Mouse (Mus musculus): ENCODE results near the gene Hoxa4. TPM values are rescaled to one million over a fixed set of nuclear protein-coding genes. Genes with fewer than 3 reads are reported as not detected.
A peak's percentile ranks its signal among the peaks of the same experiment; 100 is the strongest.

The Hoxa4 gene
- polyA plus RNA-seq, 1 experiment from 2014 or later = 11.7 TPM

- Histone ChIP-seq H3K4me1 (ENCODE audit: control insufficient read depth, insufficient read depth, low read length) (peaks cover 64% of the 10 kb centered on the region), H3K27me3 (ENCODE audit: control insufficient read depth, insufficient read depth, low read length) (no peaks in the 10 kb centered on the region), H3K36me3 (ENCODE audit: control insufficient read depth, insufficient read depth, low read length) (peaks cover 2% of the 10 kb centered on the region; the same call in 1 of the 2 replicates), H3K9me3 (ENCODE audit: control insufficient read depth, low read length) (no peaks in the 10 kb centered on the region), H3K9ac (ENCODE audit: low read length) (peak overlapping the region; percentile 89), H3K4me2 (ENCODE audit: low read depth) (peak overlapping the region; percentile 99), H3K27ac (ENCODE audit: low read depth, low read length) (peak overlapping the region; percentile 100), H3K4me3 (ENCODE audit: low read depth, low read length) (peak overlapping the region; percentile 85)
- ATAC-seq (ENCODE audit: insufficient read depth, low FRiP score, low TSS enrichment) = peak; percentile 21
- under 1% methylated on average over 35 of the region's 55 CpGs for WGBS
- DNase-seq (ENCODE audit: low spot score) = peak; percentile 97
Measured at GRCm38 (mm10) chr6:52191860-52192550, 452 bp upstream of the Hoxa4 start.

- H3K4me1 ChIP-seq (ENCODE audit: control insufficient read depth, insufficient read depth, low read length) = peaks cover 62% of the 10 kb centered on the region
- peak overlapping the region; percentile 85 for H3K4me3 ChIP-seq (ENCODE audit: low read depth, low read length)
- H3K9ac ChIP-seq (ENCODE audit: low read length) = peak overlapping the region; percentile 97
- peak overlapping the region; percentile 92 for H3K4me2 ChIP-seq (ENCODE audit: low read depth)
- peaks cover 2% of the 10 kb centered on the region; the same call in 1 of the 2 replicates for H3K36me3 ChIP-seq (ENCODE audit: control insufficient read depth, insufficient read depth, low read length)
- peak; percentile 61 for DNase-seq (ENCODE audit: low spot score)
- WGBS = under 1% methylated on average over 23 of the region's 23 CpGs
- no peaks in the 10 kb centered on the region for H3K9me3 ChIP-seq (ENCODE audit: control insufficient read depth, low read length)
- no peaks in the 10 kb centered on the region for H3K27me3 ChIP-seq (ENCODE audit: control insufficient read depth, insufficient read depth, low read length)
- peak overlapping the region; percentile 100 for H3K27ac ChIP-seq (ENCODE audit: low read depth, low read length)
- no peak for ATAC-seq (ENCODE audit: insufficient read depth, low FRiP score, low TSS enrichment)
Measured at GRCm38 (mm10) chr6:52190410-52190809, 1.1 kb downstream of the Hoxa4 start.

GRCm38 (mm10) chr6:52189909-52190308 lies 1.6 kb downstream of the Hoxa4 start:
- Histone ChIP-seq H3K27ac (ENCODE audit: low read depth, low read length) (peak overlapping the region; percentile 100), H3K36me3 (ENCODE audit: control insufficient read depth, insufficient read depth, low read length) (peaks cover 2% of the 10 kb centered on the region; the same call in 1 of the 2 replicates), H3K9me3 (ENCODE audit: control insufficient read depth, low read length) (no peaks in the 10 kb centered on the region), H3K4me3 (ENCODE audit: low read depth, low read length) (peak overlapping the region; percentile 85), H3K27me3 (ENCODE audit: control insufficient read depth, insufficient read depth, low read length) (no peaks in the 10 kb centered on the region), H3K9ac (ENCODE audit: low read length) (peak overlapping the region; percentile 97), H3K4me2 (ENCODE audit: low read depth) (peak overlapping the region; percentile 92), H3K4me1 (ENCODE audit: control insufficient read depth, insufficient read depth, low read length) (peaks cover 63% of the 10 kb centered on the region)
- ATAC-seq (ENCODE audit: insufficient read depth, low FRiP score, low TSS enrichment) = no peak
- peak; percentile 41 for DNase-seq (ENCODE audit: low spot score)
- 10% methylated on average over 8 of the region's 8 CpGs for WGBS

- no peaks in the 10 kb centered on the region for H3K9me3 ChIP-seq (ENCODE audit: control insufficient read depth, low read length)
- no peaks in the 10 kb centered on the region for H3K27me3 ChIP-seq (ENCODE audit: control insufficient read depth, insufficient read depth, low read length)
- peak overlapping the region; percentile 92 for H3K4me2 ChIP-seq (ENCODE audit: low read depth)
- DNase-seq (ENCODE audit: low spot score) (peak; percentile 47), ATAC-seq (ENCODE audit: insufficient read depth, low FRiP score, low TSS enrichment) (no peak)
- peak overlapping the region; percentile 85 for H3K4me3 ChIP-seq (ENCODE audit: low read depth, low read length)
- H3K36me3 ChIP-seq (ENCODE audit: control insufficient read depth, insufficient read depth, low read length) = peaks cover 2% of the 10 kb centered on the region; the same call in 1 of the 2 replicates
- H3K4me1 ChIP-seq (ENCODE audit: control insufficient read depth, insufficient read depth, low read length) = peaks cover 71% of the 10 kb centered on the region
- 14% methylated on average over 5 of the region's 5 CpGs for WGBS
- H3K9ac ChIP-seq (ENCODE audit: low read length) = peak overlapping the region; percentile 97
- H3K27ac ChIP-seq (ENCODE audit: low read depth, low read length) = peak overlapping the region; percentile 100
Measured at GRCm38 (mm10) chr6:52189172-52189591, 2.4 kb downstream of the Hoxa4 start.

- peaks cover 2% of the 10 kb centered on the region; the same call in 1 of the 2 replicates for H3K36me3 ChIP-seq (ENCODE audit: control insufficient read depth, insufficient read depth, low read length)
- WGBS = 30% methylated on average over 1 of the region's 1 CpGs
- H3K27me3 ChIP-seq (ENCODE audit: control insufficient read depth, insufficient read depth, low read length) = no peaks in the 10 kb centered on the region
- H3K27ac ChIP-seq (ENCODE audit: low read depth, low read length) = peak overlapping the region; percentile 100
- peaks cover 85% of the 10 kb centered on the region for H3K4me1 ChIP-seq (ENCODE audit: control insufficient read depth, insufficient read depth, low read length)
- no peak overlapping the region for H3K4me3 ChIP-seq (ENCODE audit: low read depth, low read length)
- peak overlapping the region; percentile 92; the same call in 1 of the 2 replicates for H3K4me2 ChIP-seq (ENCODE audit: low read depth)
- ATAC-seq (ENCODE audit: insufficient read depth, low FRiP score, low TSS enrichment) (no peak), DNase-seq (ENCODE audit: low spot score) (peak; percentile 25)
- H3K9me3 ChIP-seq (ENCODE audit: control insufficient read depth, low read length) = no peaks in the 10 kb centered on the region
- H3K9ac ChIP-seq (ENCODE audit: low read length) = peak overlapping the region; percentile 37; the same call in 1 of the 2 replicates
Measured at GRCm38 (mm10) chr6:52186500-52186899, 5.1 kb downstream of the Hoxa4 start.

DNA sequence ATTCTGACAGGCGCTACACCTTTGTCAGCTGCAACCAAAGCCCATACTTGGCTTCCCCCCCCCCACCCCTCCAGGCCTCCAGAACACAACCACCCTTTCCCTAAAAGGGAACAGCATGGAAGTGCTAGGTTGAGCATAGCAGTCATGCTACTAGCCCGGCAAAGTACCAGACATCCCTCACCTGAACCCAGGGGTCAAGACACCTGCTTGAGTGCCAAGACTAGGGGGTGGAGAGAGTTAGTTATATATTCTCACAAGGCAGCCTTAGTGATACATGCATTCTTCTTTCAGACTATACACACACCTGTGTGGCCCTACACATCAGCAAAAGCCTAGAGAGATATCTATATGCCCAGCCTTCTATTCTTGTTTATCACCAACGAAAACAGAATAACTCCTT lies 5.7 kb downstream of the Hoxa4 start:
- H3K9ac ChIP-seq (ENCODE audit: low read length) = peak overlapping the region; percentile 2; the same call in 1 of the 2 replicates
- peak overlapping the region; percentile 78 for H3K4me2 ChIP-seq (ENCODE audit: low read depth)
- H3K27me3 ChIP-seq (ENCODE audit: control insufficient read depth, insufficient read depth, low read length) = no peaks in the 10 kb centered on the region
- peak overlapping the region; percentile 92; the same call in 1 of the 2 replicates for H3K27ac ChIP-seq (ENCODE audit: low read depth, low read length)
- no peaks in the 10 kb centered on the region for H3K9me3 ChIP-seq (ENCODE audit: control insufficient read depth, low read length)
- DNase-seq (ENCODE audit: low spot score) (no peak), ATAC-seq (ENCODE audit: insufficient read depth, low FRiP score, low TSS enrichment) (no peak)
- peak overlapping the region; percentile 17; the same call in 1 of the 2 replicates for H3K4me3 ChIP-seq (ENCODE audit: low read depth, low read length)
- peaks cover 2% of the 10 kb centered on the region; the same call in 1 of the 2 replicates for H3K36me3 ChIP-seq (ENCODE audit: control insufficient read depth, insufficient read depth, low read length)
- peaks cover 91% of the 10 kb centered on the region for H3K4me1 ChIP-seq (ENCODE audit: control insufficient read depth, insufficient read depth, low read length)
- WGBS = 17% methylated on average over 3 of the region's 3 CpGs

GRCm38 (mm10) chr6:52185222-52185621 lies 6.3 kb downstream of the Hoxa4 start:
- no peaks in the 10 kb centered on the region for H3K9me3 ChIP-seq (ENCODE audit: control insufficient read depth, low read length)
- ATAC-seq (ENCODE audit: insufficient read depth, low FRiP score, low TSS enrichment) (no peak), DNase-seq (ENCODE audit: low spot score) (peak; percentile 80)
- peak overlapping the region; percentile 30 for H3K9ac ChIP-seq (ENCODE audit: low read length)
- under 1% methylated on average over 19 of the region's 19 CpGs for whole genome bisulfite sequencing
- no peaks in the 10 kb centered on the region for H3K27me3 ChIP-seq (ENCODE audit: control insufficient read depth, insufficient read depth, low read length)
- peak overlapping the region; percentile 78 for H3K4me2 ChIP-seq (ENCODE audit: low read depth)
- H3K4me3 ChIP-seq (ENCODE audit: low read depth, low read length) = peak overlapping the region; percentile 17
- H3K27ac ChIP-seq (ENCODE audit: low read depth, low read length) = peak overlapping the region; percentile 92
- H3K4me1 ChIP-seq (ENCODE audit: control insufficient read depth, insufficient read depth, low read length) = peaks cover 95% of the 10 kb centered on the region
- H3K36me3 ChIP-seq (ENCODE audit: control insufficient read depth, insufficient read depth, low read length) = peaks cover 2% of the 10 kb centered on the region; the same call in 1 of the 2 replicates

DNA sequence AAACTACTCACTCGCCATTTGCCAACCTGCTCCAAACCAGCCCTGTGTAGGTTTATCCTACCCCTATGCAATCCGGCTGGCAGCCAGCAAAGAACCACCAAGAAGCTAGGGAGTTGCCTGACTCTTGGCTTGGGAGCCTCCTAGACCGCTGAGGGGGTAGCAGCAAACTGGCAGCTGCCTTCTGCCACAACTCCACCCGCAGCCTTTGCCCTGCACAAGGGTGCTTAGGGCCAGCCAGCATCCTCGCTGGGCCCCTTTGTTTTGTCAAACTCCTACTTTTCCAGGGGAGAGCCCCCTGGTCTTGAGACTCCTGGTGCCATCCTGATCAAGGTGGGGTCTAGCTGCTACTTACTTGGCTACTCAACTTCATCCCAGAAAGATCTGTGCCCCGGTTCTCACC lies 6.9 kb downstream of the Hoxa4 start:
- peak overlapping the region; percentile 92 for H3K27ac ChIP-seq (ENCODE audit: low read depth, low read length)
- peak overlapping the region; percentile 17 for H3K4me3 ChIP-seq (ENCODE audit: low read depth, low read length)
- H3K9ac ChIP-seq (ENCODE audit: low read length) = peak overlapping the region; percentile 59
- peak overlapping the region; percentile 78 for H3K4me2 ChIP-seq (ENCODE audit: low read depth)
- H3K36me3 ChIP-seq (ENCODE audit: control insufficient read depth, insufficient read depth, low read length) = no peaks in the 10 kb centered on the region
- ATAC-seq (ENCODE audit: insufficient read depth, low FRiP score, low TSS enrichment) = 0 out of 2 replicates have a peak, but pooled peaks have one; percentile 2
- DNase-seq (ENCODE audit: low spot score) = peak; percentile 62
- peaks cover 93% of the 10 kb centered on the region for H3K4me1 ChIP-seq (ENCODE audit: control insufficient read depth, insufficient read depth, low read length)
- H3K27me3 ChIP-seq (ENCODE audit: control insufficient read depth, insufficient read depth, low read length) = no peaks in the 10 kb centered on the region
- WGBS = 4% methylated on average over 6 of the region's 6 CpGs
- no peaks in the 10 kb centered on the region for H3K9me3 ChIP-seq (ENCODE audit: control insufficient read depth, low read length)

Measured in neural tube, embryonic 11.5 days (tissue).